Mouse (Mus musculus): ENCODE results near the gene Epha7. TPM values are rescaled to one million over a fixed set of nuclear protein-coding genes. Genes with fewer than 3 reads are reported as not detected.

Epha7 gene
- polyA plus RNA-seq, 1 experiment = 0.83 TPM

GRCm38 (mm10) chr4:28862845-28863666 lies 50.1 kb downstream of the Epha7 start:
- Histone ChIP-seq H3K27me3 (replicated peaks; ENCODE audit: control insufficient read depth, insufficient read depth, low read length) (no peaks in the 10 kb centered on the region), H3K4me1 (ENCODE audit: control insufficient read depth, insufficient read depth, low read length) (no peaks in the 10 kb centered on the region), H3K4me3 (ENCODE audit: insufficient read depth, low read depth, low read length) (no peak overlapping the region), H3K36me3 (ENCODE audit: control insufficient read depth, insufficient read depth, low read length) (no peaks in the 10 kb centered on the region), H3K27ac (ENCODE audit: insufficient read depth, low read depth, low read length) (no peak overlapping the region)
- 79% methylated on average over 6 of the region's 6 CpGs for WGBS
- DNase-seq = no peak
- TF ChIP-seq CTCF (conservative IDR thresholded peaks at IDR 0.05; ENCODE audit: insufficient read depth, insufficient read length, low read depth, low read length) = no peak
- TF ChIP-seq POLR2A (IDR thresholded peaks at IDR 0.05; ENCODE audit: low read depth, low read length) = no peak

GRCm38 (mm10) chr4:28866411-28866810 lies 53.5 kb downstream of the Epha7 start:
- no peak overlapping the region for H3K4me3 ChIP-seq (ENCODE audit: insufficient read depth, low read depth, low read length)
- no peaks in the 10 kb centered on the region for H3K36me3 ChIP-seq (ENCODE audit: control insufficient read depth, insufficient read depth, low read length)
- H3K4me1 ChIP-seq (ENCODE audit: control insufficient read depth, insufficient read depth, low read length) = no peaks in the 10 kb centered on the region
- DNase-seq = no peak
- H3K27ac ChIP-seq (ENCODE audit: insufficient read depth, low read depth, low read length) = no peak overlapping the region
- no peak for TF ChIP-seq CTCF (conservative IDR thresholded peaks at IDR 0.05; ENCODE audit: insufficient read depth, insufficient read length, low read depth, low read length)
- TF ChIP-seq POLR2A (IDR thresholded peaks at IDR 0.05; ENCODE audit: low read depth, low read length) = no peak
- no peaks in the 10 kb centered on the region for H3K27me3 ChIP-seq (replicated peaks; ENCODE audit: control insufficient read depth, insufficient read depth, low read length)
- WGBS = 47% methylated on average over 2 of the region's 2 CpGs

- no peak overlapping the region for H3K27ac ChIP-seq (ENCODE audit: insufficient read depth, low read depth, low read length)
- H3K4me3 ChIP-seq (ENCODE audit: insufficient read depth, low read depth, low read length) = no peak overlapping the region
- no peak for DNase-seq
- no peaks in the 10 kb centered on the region for H3K4me1 ChIP-seq (ENCODE audit: control insufficient read depth, insufficient read depth, low read length)
- no peaks in the 10 kb centered on the region for H3K27me3 ChIP-seq (replicated peaks; ENCODE audit: control insufficient read depth, insufficient read depth, low read length)
- H3K36me3 ChIP-seq (ENCODE audit: control insufficient read depth, insufficient read depth, low read length) = no peaks in the 10 kb centered on the region
- TF ChIP-seq CTCF (conservative IDR thresholded peaks at IDR 0.05; ENCODE audit: insufficient read depth, insufficient read length, low read depth, low read length) = no peak
- TF ChIP-seq POLR2A (IDR thresholded peaks at IDR 0.05; ENCODE audit: low read depth, low read length) = no peak
- 90% methylated on average over 11 of the region's 11 CpGs for WGBS
Observed at GRCm38 (mm10) chr4:28871615-28872014, 58.7 kb downstream of the Epha7 start.

GRCm38 (mm10) chr4:28881271-28882044 lies 68.5 kb downstream of the Epha7 start:
- WGBS = 59% methylated on average over 5 of the region's 5 CpGs
- Histone ChIP-seq H3K27ac (ENCODE audit: insufficient read depth, low read depth, low read length) (no peak overlapping the region), H3K27me3 (replicated peaks; ENCODE audit: control insufficient read depth, insufficient read depth, low read length) (no peaks in the 10 kb centered on the region), H3K4me1 (ENCODE audit: control insufficient read depth, insufficient read depth, low read length) (no peaks in the 10 kb centered on the region), H3K4me3 (ENCODE audit: insufficient read depth, low read depth, low read length) (no peak overlapping the region), H3K36me3 (ENCODE audit: control insufficient read depth, insufficient read depth, low read length) (no peaks in the 10 kb centered on the region)
- TF ChIP-seq POLR2A (IDR thresholded peaks at IDR 0.05; ENCODE audit: low read depth, low read length) (no peak), CTCF (conservative IDR thresholded peaks at IDR 0.05; ENCODE audit: insufficient read depth, insufficient read length, low read depth, low read length) (no peak)
- DNase-seq = no peak

GRCm38 (mm10) chr4:28889630-28890029 lies 76.7 kb downstream of the Epha7 start:
- no peak overlapping the region for H3K27ac ChIP-seq (ENCODE audit: insufficient read depth, low read depth, low read length)
- DNase-seq = no peak
- no peaks in the 10 kb centered on the region for H3K4me1 ChIP-seq (ENCODE audit: control insufficient read depth, insufficient read depth, low read length)
- 58% methylated on average over 5 of the region's 5 CpGs for WGBS
- no peak overlapping the region for H3K4me3 ChIP-seq (ENCODE audit: insufficient read depth, low read depth, low read length)
- no peaks in the 10 kb centered on the region for H3K36me3 ChIP-seq (ENCODE audit: control insufficient read depth, insufficient read depth, low read length)
- no peak for TF ChIP-seq POLR2A (IDR thresholded peaks at IDR 0.05; ENCODE audit: low read depth, low read length)
- TF ChIP-seq CTCF (conservative IDR thresholded peaks at IDR 0.05; ENCODE audit: insufficient read depth, insufficient read length, low read depth, low read length) = no peak
- H3K27me3 ChIP-seq (replicated peaks; ENCODE audit: control insufficient read depth, insufficient read depth, low read length) = no peaks in the 10 kb centered on the region

GRCm38 (mm10) chr4:28890102-28890501 lies 77.2 kb downstream of the Epha7 start:
- no peak overlapping the region for H3K4me3 ChIP-seq (ENCODE audit: insufficient read depth, low read depth, low read length)
- no peaks in the 10 kb centered on the region for H3K27me3 ChIP-seq (replicated peaks; ENCODE audit: control insufficient read depth, insufficient read depth, low read length)
- DNase-seq = no peak
- TF ChIP-seq CTCF (conservative IDR thresholded peaks at IDR 0.05; ENCODE audit: insufficient read depth, insufficient read length, low read depth, low read length) = no peak
- no peak for TF ChIP-seq POLR2A (IDR thresholded peaks at IDR 0.05; ENCODE audit: low read depth, low read length)
- 32% methylated on average over 3 of the region's 3 CpGs for WGBS
- H3K4me1 ChIP-seq (ENCODE audit: control insufficient read depth, insufficient read depth, low read length) = no peaks in the 10 kb centered on the region
- no peaks in the 10 kb centered on the region for H3K36me3 ChIP-seq (ENCODE audit: control insufficient read depth, insufficient read depth, low read length)
- H3K27ac ChIP-seq (ENCODE audit: insufficient read depth, low read depth, low read length) = no peak overlapping the region

- 89% methylated on average over 7 of the region's 7 CpGs for WGBS
- Histone ChIP-seq H3K4me1 (ENCODE audit: control insufficient read depth, insufficient read depth, low read length) (no peaks in the 10 kb centered on the region), H3K27me3 (replicated peaks; ENCODE audit: control insufficient read depth, insufficient read depth, low read length) (no peaks in the 10 kb centered on the region), H3K36me3 (ENCODE audit: control insufficient read depth, insufficient read depth, low read length) (no peaks in the 10 kb centered on the region), H3K27ac (ENCODE audit: insufficient read depth, low read depth, low read length) (no peak overlapping the region), H3K4me3 (ENCODE audit: insufficient read depth, low read depth, low read length) (no peak overlapping the region)
- no peak for DNase-seq
- TF ChIP-seq POLR2A (IDR thresholded peaks at IDR 0.05; ENCODE audit: low read depth, low read length) = no peak
- TF ChIP-seq CTCF (conservative IDR thresholded peaks at IDR 0.05; ENCODE audit: insufficient read depth, insufficient read length, low read depth, low read length) = no peak
Observed at GRCm38 (mm10) chr4:28895480-28895879, 82.5 kb downstream of the Epha7 start.

Measured in kidney, adult 2 months (tissue).